8 mouse cellular contexts compared by ENCODE assay signal in genomic region chr11:22956830-22957229, GRCm38 (mm10). TPM values are rescaled to one million over a fixed set of nuclear protein-coding genes. Genes with fewer than 3 reads are reported as not detected.
DNase-seq lines count a peak whose midpoint lies in the region; ATAC-seq and TF ChIP-seq lines count a peak whose summit lies in the region.

No protein-coding gene starts in this region.

- 0 out of 2 replicates have a peak, but pooled peaks have one; percentile 23 for ATAC-seq in forebrain, embryonic 15.5 days (replicated peaks)
- ATAC-seq in heart, embryonic 11.5 days (replicated peaks; ENCODE audit: insufficient number of reproducible peaks, low FRiP score, low TSS enrichment), result 0 out of 2 replicates have a peak, but pooled peaks have one; percentile 42
- 0 out of 2 replicates have a peak, but pooled peaks have one; percentile 33 for ATAC-seq in midbrain, embryonic 15.5 days (replicated peaks)

- 70% methylated on average over 4 of the region's 4 CpGs for WGBS in forebrain, embryonic 15.5 days
- WGBS in forebrain, embryonic 10.5 days, result 72% methylated on average over 4 of the region's 4 CpGs
- 67% methylated on average over 4 of the region's 4 CpGs for WGBS in heart, embryonic 11.5 days (ENCODE audit: insufficient replicate concordance)
- WGBS in midbrain, embryonic 15.5 days, result 76% methylated on average over 4 of the region's 4 CpGs

- H3K27me3 ChIP-seq in forebrain, embryonic 15.5 days, result no peaks in the 10 kb centered on the region
- H3K27me3 ChIP-seq in forebrain, embryonic 10.5 days (ENCODE audit: poor library complexity, severe bottlenecking), result no peaks in the 10 kb centered on the region
- no peaks in the 10 kb centered on the region for H3K27me3 ChIP-seq in heart, embryonic 11.5 days (ENCODE audit: control insufficient read depth, insufficient read depth, low read length)
- H3K27me3 ChIP-seq in midbrain, embryonic 15.5 days (replicated peaks), result no peaks in the 10 kb centered on the region

- no peak overlapping the region for H3K9ac ChIP-seq in forebrain, embryonic 15.5 days (replicated peaks)
- H3K9ac ChIP-seq in heart, embryonic 11.5 days (ENCODE audit: low read depth, low read length), result no peak overlapping the region
- no peak overlapping the region for H3K9ac ChIP-seq in midbrain, embryonic 15.5 days

- no peak overlapping the region for H3K27ac ChIP-seq in forebrain, embryonic 15.5 days (replicated peaks)
- no peak overlapping the region for H3K27ac ChIP-seq in forebrain, embryonic 10.5 days
- H3K27ac ChIP-seq in bone marrow macrophage, adult 2 months (ENCODE audit: insufficient read depth, low read depth, low read length), result no peak overlapping the region
- H3K27ac ChIP-seq in heart, embryonic 11.5 days (ENCODE audit: low read depth, low read length), result no peak overlapping the region
- no peak overlapping the region for H3K27ac ChIP-seq in midbrain, embryonic 15.5 days

- H3K4me2 ChIP-seq in forebrain, embryonic 15.5 days (replicated peaks), result no peak overlapping the region
- no peak overlapping the region for H3K4me2 ChIP-seq in heart, embryonic 11.5 days
- no peak overlapping the region for H3K4me2 ChIP-seq in midbrain, embryonic 15.5 days

- peak; percentile 44 for TF ChIP-seq CTCF in bone marrow macrophage, adult 2 months (IDR thresholded peaks at IDR 0.05; ENCODE audit: low read depth, low read length)

- no peak for TF ChIP-seq POLR2A in bone marrow macrophage, adult 2 months (IDR thresholded peaks at IDR 0.05; ENCODE audit: borderline replicate concordance, low read depth, low read length)

- no peak for DNase-seq in forebrain, embryonic 10.5 days (ENCODE audit: extremely low spot score, low spot score)
- peak; percentile 77 for DNase-seq in CD4-positive, CD25-positive, alpha-beta regulatory T cell, adult 2 months (ENCODE audit: low read depth, low spot score)
- DNase-seq in kidney, postnatal 25 days, result peak; percentile 84 to 90
- DNase-seq in thymus, postnatal 10 days (ENCODE audit: low spot score in 2 of 2), result peak; percentile 62 to 66

- H3K9me3 ChIP-seq in forebrain, embryonic 15.5 days, result no peaks in the 10 kb centered on the region
- no peaks in the 10 kb centered on the region for H3K9me3 ChIP-seq in forebrain, embryonic 10.5 days
- H3K9me3 ChIP-seq in heart, embryonic 11.5 days (replicated peaks; ENCODE audit: control insufficient read depth, low read length), result no peaks in the 10 kb centered on the region
- H3K9me3 ChIP-seq in midbrain, embryonic 15.5 days, result no peaks in the 10 kb centered on the region

- H3K36me3 ChIP-seq in forebrain, embryonic 15.5 days, result no peaks in the 10 kb centered on the region
- peaks cover 26% of the 10 kb centered on the region for H3K36me3 ChIP-seq in forebrain, embryonic 10.5 days (replicated peaks)
- no peaks in the 10 kb centered on the region for H3K36me3 ChIP-seq in heart, embryonic 11.5 days (ENCODE audit: control insufficient read depth, insufficient read depth, low read length)
- H3K36me3 ChIP-seq in midbrain, embryonic 15.5 days (replicated peaks), result no peaks in the 10 kb centered on the region

- no peak overlapping the region for H3K4me3 ChIP-seq in forebrain, embryonic 15.5 days
- no peak overlapping the region for H3K4me3 ChIP-seq in forebrain, embryonic 10.5 days
- H3K4me3 ChIP-seq in bone marrow macrophage, adult 2 months (ENCODE audit: insufficient read depth, low read length), result no peak overlapping the region
- H3K4me3 ChIP-seq in heart, embryonic 11.5 days (ENCODE audit: low read depth, low read length), result no peak overlapping the region
- no peak overlapping the region for H3K4me3 ChIP-seq in midbrain, embryonic 15.5 days

- H3K4me1 ChIP-seq in forebrain, embryonic 15.5 days, result no peaks in the 10 kb centered on the region
- no peaks in the 10 kb centered on the region for H3K4me1 ChIP-seq in forebrain, embryonic 10.5 days
- peaks cover 19% of the 10 kb centered on the region for H3K4me1 ChIP-seq in bone marrow macrophage, adult 2 months (ENCODE audit: control insufficient read depth, insufficient read depth, low read length)
- H3K4me1 ChIP-seq in heart, embryonic 11.5 days (ENCODE audit: control insufficient read depth, insufficient read depth, low read length), result no peaks in the 10 kb centered on the region
- no peaks in the 10 kb centered on the region for H3K4me1 ChIP-seq in midbrain, embryonic 15.5 days

RNA-seq across cellular contexts. Expression of gene Zrsr1, which starts 15.0 kb away (rescaled TPM):
- polyA plus RNA-seq in forebrain, embryonic 15.5 days (2015; fragmentation: Nextera tagmentation; extraction: Ambion mirVana), result 5.8 and 6.1 TPM in 2 replicates
- polyA plus RNA-seq in forebrain, embryonic 10.5 days (2016; fragmentation: Nextera tagmentation; extraction: Ambion mirVana), result 2.4 and 2.8 TPM in 2 replicates
- polyA plus RNA-seq in bone marrow macrophage, adult 2 months (2012; ENCODE audit: insufficient read depth, insufficient read length, missing spikeins), result 25.0 and 31.7 TPM in 2 replicates
- 2.2 and 3.1 TPM in 2 replicates for polyA plus RNA-seq in heart, embryonic 11.5 days (2014; fragmentation: Nextera tagmentation; extraction: Ambion mirVana)
- 7.0 and 7.6 TPM in 2 replicates for polyA plus RNA-seq in midbrain, embryonic 15.5 days (2015; fragmentation: Nextera tagmentation; extraction: Ambion mirVana)

RNA-seq across cellular contexts. Expression of gene Gm28048, which starts 25.1 kb away (rescaled TPM):
- 3.4 and 3.5 TPM in 2 replicates for polyA plus RNA-seq in forebrain, embryonic 15.5 days (2015; fragmentation: Nextera tagmentation; extraction: Ambion mirVana)
- 4.3 and 4.4 TPM in 2 replicates for polyA plus RNA-seq in forebrain, embryonic 10.5 days (2016; fragmentation: Nextera tagmentation; extraction: Ambion mirVana)
- 56.5 and 58.5 TPM in 2 replicates for polyA plus RNA-seq in bone marrow macrophage, adult 2 months (2012; ENCODE audit: insufficient read depth, insufficient read length, missing spikeins)
- polyA plus RNA-seq in heart, embryonic 11.5 days (2014; fragmentation: Nextera tagmentation; extraction: Ambion mirVana), result 8.2 and 11.5 TPM in 2 replicates
- 2.6 and 3.6 TPM in 2 replicates for polyA plus RNA-seq in midbrain, embryonic 15.5 days (2015; fragmentation: Nextera tagmentation; extraction: Ambion mirVana)

RNA-seq across cellular contexts. Expression of gene Commd1, which starts 25.4 kb away (rescaled TPM):
- 235 and 252 TPM in 2 replicates for polyA plus RNA-seq in forebrain, embryonic 15.5 days (2015; fragmentation: Nextera tagmentation; extraction: Ambion mirVana)
- polyA plus RNA-seq in forebrain, embryonic 10.5 days (2016; fragmentation: Nextera tagmentation; extraction: Ambion mirVana), result 385 and 388 TPM in 2 replicates
- polyA plus RNA-seq in bone marrow macrophage, adult 2 months (2012; ENCODE audit: insufficient read depth, insufficient read length, missing spikeins), result 72.7 and 85.7 TPM in 2 replicates
- 327 and 355 TPM in 2 replicates for polyA plus RNA-seq in heart, embryonic 11.5 days (2014; fragmentation: Nextera tagmentation; extraction: Ambion mirVana)
- 241 and 245 TPM in 2 replicates for polyA plus RNA-seq in midbrain, embryonic 15.5 days (2015; fragmentation: Nextera tagmentation; extraction: Ambion mirVana)

RNA-seq across cellular contexts. Expression of gene Cct4, which starts 33.5 kb away (rescaled TPM):
- 322 and 335 TPM in 2 replicates for polyA plus RNA-seq in forebrain, embryonic 15.5 days (2015; fragmentation: Nextera tagmentation; extraction: Ambion mirVana)
- polyA plus RNA-seq in forebrain, embryonic 10.5 days (2016; fragmentation: Nextera tagmentation; extraction: Ambion mirVana), result 422 and 434 TPM in 2 replicates
- 132 and 134 TPM in 2 replicates for polyA plus RNA-seq in bone marrow macrophage, adult 2 months (2012; ENCODE audit: insufficient read depth, insufficient read length, missing spikeins)
- 275 and 277 TPM in 2 replicates for polyA plus RNA-seq in heart, embryonic 11.5 days (2014; fragmentation: Nextera tagmentation; extraction: Ambion mirVana)
- 269 and 275 TPM in 2 replicates for polyA plus RNA-seq in midbrain, embryonic 15.5 days (2015; fragmentation: Nextera tagmentation; extraction: Ambion mirVana)

RNA-seq across cellular contexts. Expression of gene Fam161a, which starts 50.5 kb away (rescaled TPM):
- 2.7 and 3.8 TPM in 2 replicates for polyA plus RNA-seq in forebrain, embryonic 15.5 days (2015; fragmentation: Nextera tagmentation; extraction: Ambion mirVana)
- polyA plus RNA-seq in forebrain, embryonic 10.5 days (2016; fragmentation: Nextera tagmentation; extraction: Ambion mirVana), result 1.8 and 2.2 TPM in 2 replicates
- polyA plus RNA-seq in bone marrow macrophage, adult 2 months (2012; ENCODE audit: insufficient read depth, insufficient read length, missing spikeins), result 8.1 and 8.3 TPM in 2 replicates
- polyA plus RNA-seq in heart, embryonic 11.5 days (2014; fragmentation: Nextera tagmentation; extraction: Ambion mirVana), result 1.3 and 1.9 TPM in 2 replicates
- 4.0 and 5.6 TPM in 2 replicates for polyA plus RNA-seq in midbrain, embryonic 15.5 days (2015; fragmentation: Nextera tagmentation; extraction: Ambion mirVana)
